Mouse (Mus musculus): ENCODE measurements around the gene Cubn.

Gene Cubn

GRCm38 (mm10) chr2:13491734-13492133 is at the start of gene Cubn:
Gene Cubn, minus strand, starts transcription at chr2:13491813.
- in situ Hi-C loops (cut with MboI; ENCODE audit: low sequenced_read_pairs), result no loop called here

DNA sequence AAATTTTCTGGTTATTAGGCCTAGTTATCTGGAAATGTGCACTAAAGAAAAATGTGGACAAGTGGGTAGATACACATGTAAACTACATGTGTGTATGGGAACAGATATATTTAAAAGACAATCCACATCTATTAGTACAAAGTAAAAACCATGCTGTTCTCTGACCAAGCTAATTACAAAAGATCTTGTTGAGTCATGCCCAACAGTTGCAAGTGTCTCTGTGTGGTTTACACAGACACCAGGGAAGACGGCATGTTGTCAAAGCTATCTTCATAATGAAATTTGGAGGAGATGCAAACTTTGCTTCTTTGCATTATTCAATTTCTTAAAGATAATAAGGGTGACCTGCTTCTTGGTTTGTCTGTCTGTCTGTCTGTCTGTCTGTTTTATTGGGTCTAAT is 48.2 kb upstream of the Cubn start:
- in situ Hi-C loops (cut with MboI; ENCODE audit: low sequenced_read_pairs), result no loop called here

DNA sequence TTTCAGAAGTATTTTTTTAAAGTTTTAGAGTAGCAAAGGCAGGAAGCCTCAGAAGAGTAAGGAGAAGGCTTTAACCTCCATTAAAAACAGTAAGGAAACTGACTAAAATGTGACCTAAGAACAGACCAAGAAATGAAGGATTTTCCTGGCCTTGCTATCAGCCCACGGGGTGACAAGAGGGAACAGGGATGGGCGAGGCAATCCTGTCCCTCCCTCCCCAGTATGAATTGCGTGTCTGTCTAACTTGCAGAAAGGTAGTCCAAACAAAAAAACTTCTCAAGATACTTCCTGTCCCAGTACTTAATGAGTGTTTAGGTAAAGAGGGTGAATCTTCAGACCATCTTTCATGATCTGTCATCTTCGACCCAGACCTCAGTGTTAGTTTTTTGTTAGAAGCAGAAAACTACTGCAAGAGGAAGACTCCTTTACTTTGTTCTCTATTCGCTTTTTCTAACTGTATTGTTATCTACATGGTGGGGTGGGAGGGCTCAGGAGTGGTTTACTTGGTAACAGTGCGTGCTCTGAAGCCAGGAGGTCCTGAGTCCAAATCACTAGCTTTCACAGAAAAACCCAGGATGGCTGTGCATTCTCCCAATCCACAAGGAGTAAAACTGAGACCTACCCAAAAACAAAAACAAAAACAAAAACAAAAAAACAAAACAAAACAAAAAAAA is 47.2 kb upstream of the Cubn start:
- in situ Hi-C loops (cut with MboI; ENCODE audit: low sequenced_read_pairs), result no loop called here

- in situ Hi-C loops (cut with MboI; ENCODE audit: low sequenced_read_pairs), result no loop called here
Measured at GRCm38 (mm10) chr2:13538258-13538657, 46.6 kb upstream of the Cubn start.

DNA sequence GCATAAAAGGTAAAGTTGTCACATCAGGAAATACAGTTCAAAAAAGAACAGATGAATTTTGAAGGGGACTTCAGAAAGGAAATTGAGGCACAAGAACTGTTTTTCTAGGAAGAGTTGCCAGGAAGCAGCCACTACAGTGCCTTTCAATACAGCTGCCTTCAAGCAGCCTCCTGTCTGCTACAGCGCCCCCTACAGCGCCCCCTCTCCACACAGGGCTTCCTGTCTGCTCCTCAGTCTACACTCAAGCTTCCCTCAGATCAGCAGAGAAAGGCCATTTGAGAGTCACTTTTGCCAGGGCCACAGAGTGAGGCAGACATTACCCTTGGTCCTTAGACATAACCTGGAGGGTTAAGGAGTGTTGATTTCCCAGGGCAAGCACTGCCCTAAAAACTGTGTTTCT is 46.1 kb upstream of the Cubn start:
- in situ Hi-C loops (cut with MboI; ENCODE audit: low sequenced_read_pairs), result no loop called here

DNA sequence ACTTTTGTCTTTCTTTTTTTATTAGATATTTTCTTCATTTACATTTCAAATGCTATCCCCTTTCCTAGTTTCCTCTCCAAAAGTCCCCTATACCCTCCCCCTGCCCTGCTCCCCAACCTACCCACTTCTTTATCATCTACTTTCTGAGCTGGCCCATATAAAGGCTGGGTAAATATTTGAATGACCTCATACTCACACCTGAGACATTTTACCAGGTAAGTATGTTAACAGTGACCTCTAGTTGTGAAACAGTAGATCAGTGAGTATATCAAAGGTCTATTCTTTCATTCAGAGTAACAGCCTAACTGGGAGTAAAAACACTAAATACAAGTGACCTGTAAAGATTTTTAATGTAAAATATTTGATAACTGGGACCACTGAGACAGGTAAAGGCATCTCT is 45.1 kb upstream of the Cubn start:
- in situ Hi-C loops (cut with MboI; ENCODE audit: low sequenced_read_pairs), result no loop called here

- in situ Hi-C loops (cut with MboI; ENCODE audit: low sequenced_read_pairs), result no loop called here
Measured at GRCm38 (mm10) chr2:13530639-13531038, 39.0 kb upstream of the Cubn start.

DNA sequence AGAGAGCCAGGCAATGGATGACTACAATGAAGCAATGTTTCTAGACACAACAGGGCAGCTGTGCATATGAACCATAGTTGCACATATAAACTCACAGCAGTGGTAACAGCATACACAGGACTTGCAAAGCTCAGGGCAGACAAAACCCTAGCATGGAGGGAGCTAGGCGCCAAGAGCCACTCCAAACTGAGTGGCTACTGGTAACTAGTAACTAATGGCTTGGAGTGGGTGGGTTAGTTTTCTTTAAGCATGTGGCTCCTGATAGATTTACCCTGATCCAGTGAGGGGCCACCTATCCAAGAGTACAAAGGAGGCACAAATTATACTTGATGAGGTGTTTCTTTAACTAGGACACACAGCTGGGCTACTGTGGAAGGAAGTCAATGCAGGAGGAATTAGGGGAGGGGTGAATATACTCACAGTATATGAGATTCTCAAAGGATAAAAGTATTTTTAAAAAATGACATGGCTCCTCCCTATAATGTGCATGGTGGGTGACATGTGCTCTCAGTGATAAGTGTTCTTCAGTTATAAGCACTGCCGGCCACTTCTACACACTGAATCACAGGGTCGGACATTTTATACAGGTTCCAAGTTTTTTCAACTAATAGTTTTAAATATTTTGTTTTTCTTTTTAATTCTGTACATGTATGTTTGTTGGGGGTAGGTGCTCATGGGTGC is 37.8 kb upstream of the Cubn start:
- in situ Hi-C loops (cut with MboI; ENCODE audit: low sequenced_read_pairs), result no loop called here

DNA sequence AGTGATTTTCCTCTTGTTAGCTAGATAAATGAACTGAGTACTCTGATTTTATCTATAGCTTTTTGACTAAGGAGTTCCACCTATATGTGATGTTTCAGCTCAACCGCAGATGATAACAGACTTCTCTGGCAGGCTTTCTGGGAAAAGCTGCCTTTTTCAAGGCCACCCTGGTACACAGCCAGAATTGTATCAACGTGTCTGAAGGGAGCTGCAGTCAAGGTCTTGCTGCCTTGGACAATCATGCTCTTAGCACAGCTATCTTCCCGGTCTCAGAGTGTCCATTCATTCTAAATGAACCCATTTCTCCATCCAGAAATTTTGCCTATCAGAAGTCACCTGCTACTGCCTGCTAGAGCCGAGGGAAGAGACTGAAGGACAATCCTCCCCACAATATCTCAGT is 35.9 kb upstream of the Cubn start:
- in situ Hi-C loops (cut with MboI; ENCODE audit: low sequenced_read_pairs), result no loop called here

- in situ Hi-C loops (cut with MboI; ENCODE audit: low sequenced_read_pairs), result no loop called here
Measured at GRCm38 (mm10) chr2:13527125-13527524, 35.5 kb upstream of the Cubn start.

- in situ Hi-C loops (cut with MboI; ENCODE audit: low sequenced_read_pairs), result no loop called here
Measured at GRCm38 (mm10) chr2:13526205-13526604, 34.6 kb upstream of the Cubn start.

- in situ Hi-C loops (cut with MboI; ENCODE audit: low sequenced_read_pairs), result no loop called here
Measured at GRCm38 (mm10) chr2:13523540-13524456, 32.2 kb upstream of the Cubn start.

- in situ Hi-C loops (cut with MboI; ENCODE audit: low sequenced_read_pairs), result no loop called here
Measured at GRCm38 (mm10) chr2:13522106-13522505, 30.5 kb upstream of the Cubn start.

- in situ Hi-C loops (cut with MboI; ENCODE audit: low sequenced_read_pairs), result no loop called here
Measured at GRCm38 (mm10) chr2:13514949-13515348, 23.3 kb upstream of the Cubn start.

- in situ Hi-C loops (cut with MboI; ENCODE audit: low sequenced_read_pairs), result no loop called here
Measured at GRCm38 (mm10) chr2:13502717-13503116, 11.1 kb upstream of the Cubn start.

DNA sequence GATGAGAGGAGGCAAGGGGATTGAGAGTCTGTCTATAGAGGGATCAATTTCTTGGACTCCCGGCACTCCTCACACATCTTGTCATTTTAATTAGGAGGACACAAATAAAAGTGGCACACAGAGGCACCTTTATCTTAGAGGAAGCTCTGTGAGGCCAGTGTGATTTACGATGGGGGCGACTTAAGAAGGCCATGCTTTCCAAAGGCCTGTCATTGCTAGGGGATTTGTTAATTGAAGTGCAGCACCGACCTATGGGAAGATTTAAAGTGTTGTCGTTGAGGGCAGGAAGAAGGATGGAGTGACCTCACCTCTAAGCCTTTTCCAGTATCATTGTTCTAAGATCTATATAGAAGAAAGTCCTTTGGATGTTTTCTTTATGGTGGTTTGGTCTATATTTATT is 9.9 kb upstream of the Cubn start:
- in situ Hi-C loops (cut with MboI; ENCODE audit: low sequenced_read_pairs), result no loop called here

- in situ Hi-C loops (cut with MboI; ENCODE audit: low sequenced_read_pairs), result no loop called here
Measured at GRCm38 (mm10) chr2:13500298-13500999, 8.8 kb upstream of the Cubn start.

DNA sequence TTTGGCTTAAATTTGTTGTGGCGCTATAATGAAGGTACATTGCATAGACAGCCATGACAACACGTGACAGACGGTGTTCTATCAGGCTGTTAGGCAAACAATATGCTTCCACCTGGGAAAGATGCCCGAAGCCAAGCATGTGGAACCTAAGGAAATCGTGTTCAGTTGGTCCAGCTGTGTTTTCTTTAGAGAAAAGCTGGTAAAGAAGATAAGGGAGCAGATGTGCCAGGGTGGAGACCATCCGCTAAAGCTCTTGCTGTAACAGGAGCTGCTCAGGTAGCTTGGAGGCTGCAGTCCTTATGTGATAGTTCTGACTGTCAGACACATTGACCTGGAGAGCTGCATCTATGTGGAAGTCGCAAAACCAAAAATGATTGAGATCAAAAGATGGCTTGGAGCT is 7.6 kb upstream of the Cubn start:
- in situ Hi-C loops (cut with MboI; ENCODE audit: low sequenced_read_pairs), result no loop called here

DNA sequence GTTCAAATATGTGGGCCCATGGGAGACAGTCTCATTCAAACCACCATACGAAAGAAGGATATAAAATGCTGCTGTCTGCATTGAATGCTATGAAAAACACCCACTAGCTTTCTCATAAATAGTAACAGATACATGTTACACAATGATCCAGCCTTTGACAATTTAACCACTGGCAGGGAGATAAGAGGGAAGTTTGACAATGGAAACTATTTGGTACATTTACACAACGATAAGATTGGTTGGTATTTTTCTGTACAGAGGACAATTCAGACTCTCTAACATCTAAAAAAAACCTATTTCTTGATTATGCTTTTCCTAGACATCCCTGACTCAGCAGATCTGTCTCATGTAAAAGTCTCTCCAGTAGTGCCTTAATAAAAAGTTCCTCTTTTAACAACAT is 4.5 kb upstream of the Cubn start:
- in situ Hi-C loops (cut with MboI; ENCODE audit: low sequenced_read_pairs), result no loop called here

DNA sequence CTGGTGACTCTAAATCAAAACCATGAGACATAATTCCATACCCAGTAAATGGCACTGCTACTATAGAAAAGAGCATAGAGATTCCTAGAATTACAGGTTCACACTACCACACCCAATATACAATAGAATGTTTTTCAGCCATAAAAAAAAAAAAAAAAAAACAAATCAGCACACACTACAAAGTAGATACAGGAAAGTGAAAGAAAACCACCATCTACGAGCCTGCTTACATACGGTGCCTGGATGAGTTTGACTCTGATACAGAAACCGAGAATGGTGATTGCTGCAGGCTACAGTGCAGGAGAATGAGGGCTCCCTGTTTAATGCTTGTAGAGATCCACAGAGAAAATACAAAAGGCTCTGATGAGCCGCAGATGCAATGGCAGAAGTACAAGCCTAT is 1.3 kb upstream of the Cubn start:
- in situ Hi-C loops (cut with MboI; ENCODE audit: low sequenced_read_pairs), result no loop called here

DNA sequence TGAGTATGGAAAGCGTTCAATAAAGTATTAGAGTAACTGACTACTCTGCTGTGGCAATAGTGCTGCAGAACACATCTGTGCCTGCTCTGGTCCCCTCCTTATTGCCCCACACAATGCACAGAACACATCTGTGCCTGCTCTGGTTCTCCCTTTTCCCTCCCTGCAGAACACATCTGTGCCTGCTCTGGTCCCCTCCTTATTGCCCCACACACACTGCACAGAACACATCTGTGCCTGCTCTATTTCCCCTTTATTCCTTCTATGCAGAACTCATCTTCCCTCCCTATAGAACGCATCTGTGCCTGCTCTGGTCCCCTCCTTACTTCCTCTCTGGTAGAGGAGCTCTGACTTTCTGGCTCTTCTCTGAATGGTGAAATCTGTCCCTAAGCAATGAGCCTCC is 1.1 kb downstream of the Cubn start:
- in situ Hi-C loops (cut with MboI; ENCODE audit: low sequenced_read_pairs), result no loop called here

All from CH12F3 (cell line).